Mouse (Mus musculus): ENCODE results near the gene Plk5. TPM values are rescaled to one million over a fixed set of nuclear protein-coding genes. Genes with fewer than 3 reads are reported as not detected.
A peak's percentile ranks its signal among the peaks of the same experiment; 100 is the strongest.

The Plk5 gene
- polyA plus RNA-seq, 1 experiment, result 145 TPM

GRCm38 (mm10) chr10:80387522-80387959 is 31.3 kb downstream of the Plk5 start, which contains the start of gene Mex3d:
TSS of gene Mex3d (minus strand) at chr10:80387659.
- Histone ChIP-seq H3K4me3 (replicated peaks; ENCODE audit: insufficient read depth, low read depth, low read length) (peak within 1 kb of the TSS; percentile 84), H3K27me3 (ENCODE audit: control insufficient read depth, insufficient read depth, low read length) (no peaks in the 10 kb centered on the region), H3K4me1 (ENCODE audit: control insufficient read depth, insufficient read depth, low read length) (peaks cover 24% of the 10 kb centered on the region), H3K27ac (ENCODE audit: insufficient read depth, low read length) (peak within 1 kb of the TSS; percentile 63)
- TF ChIP-seq POLR2A (IDR thresholded peaks at IDR 0.05; ENCODE audit: borderline replicate concordance, insufficient read depth, low read length) (peak; percentile 22; the same call in 1 of the 2 replicates), CTCF (IDR thresholded peaks at IDR 0.05; ENCODE audit: borderline replicate concordance, insufficient read depth, low read depth, low read length) (no peak)
- peak; percentile 85 to 88 for DNase-seq
- 2% methylated on average over 43 of the region's 61 CpGs for whole genome bisulfite sequencing

- WGBS, result 35% methylated on average over 2 of the region's 2 CpGs
- TF ChIP-seq POLR2A (IDR thresholded peaks at IDR 0.05; ENCODE audit: borderline replicate concordance, insufficient read depth, low read length), result no peak
- TF ChIP-seq CTCF (IDR thresholded peaks at IDR 0.05; ENCODE audit: borderline replicate concordance, insufficient read depth, low read depth, low read length), result no peak
- Histone ChIP-seq H3K4me3 (replicated peaks; ENCODE audit: insufficient read depth, low read depth, low read length) (no peak overlapping the region), H3K27ac (ENCODE audit: insufficient read depth, low read length) (no peak overlapping the region), H3K4me1 (ENCODE audit: control insufficient read depth, insufficient read depth, low read length) (peaks cover 21% of the 10 kb centered on the region), H3K27me3 (ENCODE audit: control insufficient read depth, insufficient read depth, low read length) (no peaks in the 10 kb centered on the region)
- DNase-seq, result no peak
These were observed 32.5 kb downstream of the Plk5 start for GRCm38 (mm10) chr10:80388731-80389130.

GRCm38 (mm10) chr10:80389185-80389708 is 33.0 kb downstream of the Plk5 start:
- TF ChIP-seq POLR2A (IDR thresholded peaks at IDR 0.05; ENCODE audit: borderline replicate concordance, insufficient read depth, low read length), result no peak
- no peak for TF ChIP-seq CTCF (IDR thresholded peaks at IDR 0.05; ENCODE audit: borderline replicate concordance, insufficient read depth, low read depth, low read length)
- H3K4me1 ChIP-seq (ENCODE audit: control insufficient read depth, insufficient read depth, low read length), result peaks cover 16% of the 10 kb centered on the region
- no peaks in the 10 kb centered on the region for H3K27me3 ChIP-seq (ENCODE audit: control insufficient read depth, insufficient read depth, low read length)
- 38% methylated on average over 4 of the region's 4 CpGs for WGBS
- peak in 1 of 2 experiments; percentile 28 for DNase-seq
- H3K4me3 ChIP-seq (replicated peaks; ENCODE audit: insufficient read depth, low read depth, low read length), result no peak overlapping the region
- no peak overlapping the region for H3K27ac ChIP-seq (ENCODE audit: insufficient read depth, low read length)

GRCm38 (mm10) chr10:80390697-80391096 is 34.4 kb downstream of the Plk5 start:
- Histone ChIP-seq H3K4me1 (ENCODE audit: control insufficient read depth, insufficient read depth, low read length) (peaks cover 5% of the 10 kb centered on the region), H3K27me3 (ENCODE audit: control insufficient read depth, insufficient read depth, low read length) (no peaks in the 10 kb centered on the region), H3K27ac (ENCODE audit: insufficient read depth, low read length) (no peak overlapping the region), H3K4me3 (replicated peaks; ENCODE audit: insufficient read depth, low read depth, low read length) (no peak overlapping the region)
- TF ChIP-seq POLR2A (IDR thresholded peaks at IDR 0.05; ENCODE audit: borderline replicate concordance, insufficient read depth, low read length) (no peak), CTCF (IDR thresholded peaks at IDR 0.05; ENCODE audit: borderline replicate concordance, insufficient read depth, low read depth, low read length) (no peak)
- WGBS, result 79% methylated on average over 9 of the region's 9 CpGs
- DNase-seq, result no peak

- no peak for DNase-seq
- no peak overlapping the region for H3K27ac ChIP-seq (ENCODE audit: insufficient read depth, low read length)
- H3K27me3 ChIP-seq (ENCODE audit: control insufficient read depth, insufficient read depth, low read length), result no peaks in the 10 kb centered on the region
- no peak overlapping the region for H3K4me3 ChIP-seq (replicated peaks; ENCODE audit: insufficient read depth, low read depth, low read length)
- H3K4me1 ChIP-seq (ENCODE audit: control insufficient read depth, insufficient read depth, low read length), result peaks cover 15% of the 10 kb centered on the region
- no peak for TF ChIP-seq CTCF (IDR thresholded peaks at IDR 0.05; ENCODE audit: borderline replicate concordance, insufficient read depth, low read depth, low read length)
- TF ChIP-seq POLR2A (IDR thresholded peaks at IDR 0.05; ENCODE audit: borderline replicate concordance, insufficient read depth, low read length), result no peak
- WGBS, result 53% methylated on average over 5 of the region's 5 CpGs
These were observed 36.4 kb downstream of the Plk5 start for GRCm38 (mm10) chr10:80392687-80393086.

- DNase-seq, result peak in 1 of 2 experiments; percentile 27
- 94% methylated on average over 35 of the region's 35 CpGs for WGBS
- Histone ChIP-seq H3K27ac (ENCODE audit: insufficient read depth, low read length) (no peak overlapping the region), H3K27me3 (ENCODE audit: control insufficient read depth, insufficient read depth, low read length) (no peaks in the 10 kb centered on the region), H3K4me3 (replicated peaks; ENCODE audit: insufficient read depth, low read depth, low read length) (no peak overlapping the region), H3K4me1 (ENCODE audit: control insufficient read depth, insufficient read depth, low read length) (peaks cover 11% of the 10 kb centered on the region)
- TF ChIP-seq POLR2A (IDR thresholded peaks at IDR 0.05; ENCODE audit: borderline replicate concordance, insufficient read depth, low read length) (no peak), CTCF (IDR thresholded peaks at IDR 0.05; ENCODE audit: borderline replicate concordance, insufficient read depth, low read depth, low read length) (no peak)
These were observed 38.9 kb downstream of the Plk5 start for GRCm38 (mm10) chr10:80395025-80395627.

- no peak for DNase-seq
- no peaks in the 10 kb centered on the region for H3K27me3 ChIP-seq (ENCODE audit: control insufficient read depth, insufficient read depth, low read length)
- WGBS, result 65% methylated on average over 11 of the region's 11 CpGs
- TF ChIP-seq CTCF (IDR thresholded peaks at IDR 0.05; ENCODE audit: borderline replicate concordance, insufficient read depth, low read depth, low read length) (no peak), POLR2A (IDR thresholded peaks at IDR 0.05; ENCODE audit: borderline replicate concordance, insufficient read depth, low read length) (no peak)
- H3K4me3 ChIP-seq (replicated peaks; ENCODE audit: insufficient read depth, low read depth, low read length), result no peak overlapping the region
- H3K27ac ChIP-seq (ENCODE audit: insufficient read depth, low read length), result no peak overlapping the region
- H3K4me1 ChIP-seq (ENCODE audit: control insufficient read depth, insufficient read depth, low read length), result peaks cover 14% of the 10 kb centered on the region
These were observed 40.7 kb downstream of the Plk5 start for GRCm38 (mm10) chr10:80396822-80397523.

Data from cerebellum, adult 2 months (tissue).